ENCODE assay signal across 14 mouse cellular contexts in genomic region chr12:86379672-86380213, GRCm38 (mm10). TPM values are rescaled to one million over a fixed set of nuclear protein-coding genes. Genes with fewer than 3 reads are reported as not detected.
DNase-seq lines count a peak whose midpoint lies in the region; ATAC-seq and TF ChIP-seq lines count a peak whose summit lies in the region.
"Had no signal": no experiment of that assay in that cellular context is flagged by ENCODE, and none has a peak within 500 bp of the region (broad histone marks: within the 10 kb centered on the region; RNA-seq: fewer than 3 reads in every experiment).

No protein-coding gene starts in this region.

- no peak overlapping the region for H3K4me3 ChIP-seq in cerebellum, adult 2 months (replicated peaks; ENCODE audit: insufficient read depth, low read depth, low read length)
- H3K4me3 ChIP-seq in hindbrain, embryonic 10.5 days = peak overlapping the region; percentile 20; the same call in 1 of the 2 replicates
- H3K4me3 ChIP-seq in midbrain, embryonic 12.5 days = no peak overlapping the region
- H3K4me3 ChIP-seq: heart, embryonic 13.5 days had no signal

- peaks cover 2% of the 10 kb centered on the region; the same call in 1 of the 2 replicates for H3K4me1 ChIP-seq in cerebellum, adult 2 months (ENCODE audit: control insufficient read depth, insufficient read depth, low read length)
- H3K4me1 ChIP-seq in hindbrain, embryonic 10.5 days (replicated peaks) = peaks cover 39% of the 10 kb centered on the region
- H3K4me1 ChIP-seq in midbrain, embryonic 12.5 days = peaks cover 32% of the 10 kb centered on the region

- H3K9ac ChIP-seq in midbrain, embryonic 12.5 days (replicated peaks) = peak overlapping the region; percentile 25; the same call in 1 of the 2 replicates
- H3K9ac ChIP-seq: heart, embryonic 13.5 days; lung, embryonic 14.5 days had no signal

- no peaks in the 10 kb centered on the region for H3K27me3 ChIP-seq in cerebellum, adult 2 months (ENCODE audit: control insufficient read depth, insufficient read depth, low read length)
- peaks cover 51% of the 10 kb centered on the region for H3K27me3 ChIP-seq in hindbrain, embryonic 10.5 days (ENCODE audit: insufficient read depth, poor library complexity, severe bottlenecking)
- H3K27me3 ChIP-seq in midbrain, embryonic 12.5 days = peaks cover 30% of the 10 kb centered on the region

- H3K4me2 ChIP-seq in midbrain, embryonic 12.5 days (replicated peaks) = peak overlapping the region; percentile 36
- H3K4me2 ChIP-seq: heart, embryonic 13.5 days; lung, embryonic 14.5 days had no signal

- no peaks in the 10 kb centered on the region for H3K9me3 ChIP-seq in hindbrain, embryonic 10.5 days
- H3K9me3 ChIP-seq in midbrain, embryonic 12.5 days = no peaks in the 10 kb centered on the region
- H3K9me3 ChIP-seq: heart, embryonic 13.5 days had no signal

- no peak for ATAC-seq in cerebellum, adult (ENCODE audit: insufficient number of reproducible peaks, low FRiP score, low TSS enrichment)
- ATAC-seq in midbrain, embryonic 12.5 days (ENCODE audit: low FRiP score, low read depth) = peak; percentile 78; the same call in 1 of the 2 replicates
- ATAC-seq in monocyte, adult 5-6 weeks (replicated peaks; ENCODE audit: insufficient number of reproducible peaks, low FRiP score, low TSS enrichment, poor library complexity, severe bottlenecking) = no peak

- WGBS in cerebellum, adult 2 months = 16% methylated on average over 15 of the region's 15 CpGs
- WGBS in hindbrain, embryonic 10.5 days = 18% methylated on average over 15 of the region's 15 CpGs
- WGBS in midbrain, embryonic 12.5 days = 8% methylated on average over 15 of the region's 15 CpGs

- TF ChIP-seq CTCF in cerebellum, adult 2 months (IDR thresholded peaks at IDR 0.05; ENCODE audit: borderline replicate concordance, insufficient read depth, low read depth, low read length) = no peak
- TF ChIP-seq CTCF in brain, embryonic 14.5 days (IDR thresholded peaks at IDR 0.05; ENCODE audit: borderline replicate concordance, extremely low read depth, insufficient read depth, insufficient read length) = no peak

- no peak for TF ChIP-seq POLR2A in cerebellum, adult 2 months (IDR thresholded peaks at IDR 0.05; ENCODE audit: borderline replicate concordance, insufficient read depth, low read length)
- no peak for TF ChIP-seq POLR2A in brain, embryonic 14.5 days (IDR thresholded peaks at IDR 0.05; ENCODE audit: borderline replicate concordance, extremely low read depth, insufficient read depth, insufficient read length, poor library complexity, severe bottlenecking)

- peak; percentile 14 to 17 for DNase-seq in cerebellum, adult 2 months
- peak; percentile 89 for DNase-seq in brain, embryonic 14.5 days (ENCODE audit: low read depth)
- DNase-seq in hindbrain, embryonic 10.5 days (ENCODE audit: low spot score) = no peak
- no peak for DNase-seq in right cerebral cortex, postnatal 25 days
- DNase-seq in right cerebral cortex, postnatal 4 days = no peak
- DNase-seq: adrenal gland, adult 2 months; kidney, adult 18-20 months; lung, embryonic 14.5 days; thymus, postnatal 25 days had no signal

- H3K36me3 ChIP-seq in hindbrain, embryonic 10.5 days = no peaks in the 10 kb centered on the region
- no peaks in the 10 kb centered on the region for H3K36me3 ChIP-seq in midbrain, embryonic 12.5 days
- H3K36me3 ChIP-seq: heart, embryonic 13.5 days had no signal

- H3K27ac ChIP-seq in cerebellum, adult 2 months (ENCODE audit: insufficient read depth, low read length) = no peak overlapping the region
- peak overlapping the region; percentile 47 for H3K27ac ChIP-seq in hindbrain, embryonic 10.5 days
- peak overlapping the region; percentile 52; the same call in 1 of the 2 replicates for H3K27ac ChIP-seq in midbrain, embryonic 12.5 days (replicated peaks)
- H3K27ac ChIP-seq: heart, embryonic 13.5 days had no signal

RNA-seq across cellular contexts. Expression of gene Esrrb, which starts 18.8 kb away (rescaled TPM):
- 8.1 and 9.8 TPM in 2 replicates for polyA plus RNA-seq in cerebellum, adult 2 months (2012; rRNA removed)
- polyA plus RNA-seq in brain, embryonic 14.5 days (2012; rRNA removed) = 5.7 and 12.3 TPM in 2 replicates
- polyA plus RNA-seq in hindbrain, embryonic 10.5 days (2016; fragmentation: Nextera tagmentation; extraction: Ambion mirVana) = 0.31 and 0.71 TPM in 2 replicates
- polyA plus RNA-seq in midbrain, embryonic 12.5 days (2016; fragmentation: Nextera tagmentation; extraction: Ambion mirVana) = 1.8 TPM in 2 replicates
- total RNA-seq in monocyte, adult 5-6 weeks (2017) = not detected in 3 replicates
- total RNA-seq: MEL had no signal

Comparison
In these comparisons a context has a peak if more than half of its experiments do, and no peak if none do; other contexts are left out.
1. DNase-seq: peak in cerebellum, adult 2 months (2 of 2) and brain, embryonic 14.5 days (single experiment); none in hindbrain, embryonic 10.5 days (single experiment), right cerebral cortex, postnatal 25 days (single experiment) and right cerebral cortex, postnatal 4 days (single experiment).